In genomic region chr10:43822615-43823014, GRCm38 (mm10) we compare ENCODE assay signal across 19 mouse cellular contexts.
DNase-seq lines count a peak whose midpoint lies in the region; ATAC-seq and TF ChIP-seq lines count a peak whose summit lies in the region.
"Had no signal": no experiment of that assay in that cellular context is flagged by ENCODE, and none has a peak within 500 bp of the region (broad histone marks: within the 10 kb centered on the region; RNA-seq: fewer than 3 reads in every experiment).

No protein-coding gene starts in this region.

- H3K4me3 ChIP-seq in layer of hippocampus, adult 2 months = no peak overlapping the region
- H3K4me3 ChIP-seq in E14TG2a.4 (replicated peaks; ENCODE audit: low read length) = no peak overlapping the region
- H3K4me3 ChIP-seq in kidney, adult 2 months (ENCODE audit: insufficient read depth, low read depth, low read length) = no peak overlapping the region
- H3K4me3 ChIP-seq: embryonic facial prominence, embryonic 15.5 days; erythroblast, embryonic 14.5 days; forebrain, embryonic 15.5 days; heart, embryonic 13.5 days; hindbrain, embryonic 15.5 days had no signal

- ATAC-seq in erythroid progenitor cell, adult 5-6 weeks (replicated peaks; ENCODE audit: low FRiP score, poor library complexity, severe bottlenecking) = peak; percentile 72; the same call in 1 of the 2 replicates
- ATAC-seq: forebrain, embryonic 15.5 days had no signal

- H3K9me3 ChIP-seq in E14TG2a.4 (ENCODE audit: low read length) = peaks cover 15% of the 10 kb centered on the region; the same call in 1 of the 2 replicates
- H3K9me3 ChIP-seq: embryonic facial prominence, embryonic 15.5 days; forebrain, embryonic 15.5 days; hindbrain, embryonic 15.5 days had no signal

- 0 out of 2 replicates have a peak, but pooled peaks have one; percentile 11 for TF ChIP-seq CTCF in layer of hippocampus, adult 2 months (conservative IDR thresholded peaks at IDR 0.05)
- TF ChIP-seq CTCF in E14TG2a.4 (conservative IDR thresholded peaks at IDR 0.05; ENCODE audit: low read length) = 0 out of 2 replicates have a peak, but pooled peaks have one; percentile 7
- no peak for TF ChIP-seq CTCF in kidney, adult 2 months (conservative IDR thresholded peaks at IDR 0.05; ENCODE audit: insufficient read depth, insufficient read length, low read depth, low read length)

- WGBS in kidney, adult 2 months = 80% methylated on average over 1 of the region's 1 CpGs

- no peak for DNase-seq in layer of hippocampus, adult 2 months (ENCODE audit: low spot score in 2 of 2)
- no peak for DNase-seq in layer of hippocampus, postnatal 10 days (ENCODE audit: low spot score in 2 of 2)
- DNase-seq in A20 (ENCODE audit: low read depth, low spot score) = peak; percentile 72
- DNase-seq in spleen, postnatal 4 days (ENCODE audit: low spot score in 2 of 2) = no peak
- no peak for DNase-seq in kidney, adult 2 months
- DNase-seq: adrenal gland, adult 2 months; adrenal gland, postnatal 25 days; cerebellum, adult 2 months; cerebellum, postnatal 10 days; embryo, embryonic 11 days; gastrocnemius, postnatal 10 days; heart, postnatal 36 days had no signal

- no peaks in the 10 kb centered on the region for H3K27me3 ChIP-seq in E14TG2a.4 (ENCODE audit: insufficient read depth, low read length)
- H3K27me3 ChIP-seq in kidney, adult 2 months (replicated peaks; ENCODE audit: control insufficient read depth, insufficient read depth, low read length) = no peaks in the 10 kb centered on the region
- H3K27me3 ChIP-seq: embryonic facial prominence, embryonic 15.5 days; forebrain, embryonic 15.5 days; heart, embryonic 13.5 days; hindbrain, embryonic 15.5 days had no signal

- no peaks in the 10 kb centered on the region for H3K36me3 ChIP-seq in E14TG2a.4 (ENCODE audit: insufficient read depth, low read length)
- no peaks in the 10 kb centered on the region for H3K36me3 ChIP-seq in kidney, adult 2 months (ENCODE audit: control insufficient read depth, insufficient read depth, low read length)
- H3K36me3 ChIP-seq: embryonic facial prominence, embryonic 15.5 days; forebrain, embryonic 15.5 days; heart, embryonic 13.5 days; hindbrain, embryonic 15.5 days had no signal

- H3K27ac ChIP-seq in layer of hippocampus, adult 2 months = no peak overlapping the region
- no peak overlapping the region for H3K27ac ChIP-seq in kidney, adult 2 months (ENCODE audit: insufficient read depth, low read depth, low read length)
- H3K27ac ChIP-seq: embryonic facial prominence, embryonic 15.5 days; forebrain, embryonic 15.5 days; heart, embryonic 13.5 days; hindbrain, embryonic 15.5 days had no signal

- no peaks in the 10 kb centered on the region for H3K4me1 ChIP-seq in E14TG2a.4 (replicated peaks; ENCODE audit: low read depth, low read length)
- H3K4me1 ChIP-seq in kidney, adult 2 months (ENCODE audit: control insufficient read depth, insufficient read depth, low read length) = no peaks in the 10 kb centered on the region
- H3K4me1 ChIP-seq: embryonic facial prominence, embryonic 15.5 days; forebrain, embryonic 15.5 days; heart, embryonic 13.5 days; hindbrain, embryonic 15.5 days had no signal

- TF ChIP-seq POLR2A in kidney, adult 2 months (IDR thresholded peaks at IDR 0.05; ENCODE audit: low read depth, low read length) = no peak
